Mouse (Mus musculus) liver, embryonic 13.5 days (tissue): ENCODE results near the gene Anapc13. TPM values are rescaled to one million over a fixed set of nuclear protein-coding genes. Genes with fewer than 3 reads are reported as not detected.

Source experiments
- ATAC-seq: fragments of 200-750 bp; cut with Nextera tagmentation; 2 replicates; pipeline ENCODE4 v1.8.0; 2017; ENCODE audit warnings: low read depth, mild to moderate bottlenecking, moderate number of reproducible peaks, moderate library complexity
- DNase-seq: peaks from one replicate; pipeline ENCODE4 v3.0.0; 2022
- H3K27ac ChIP-seq: fragments of 300-500 bp; sonication (generic); 2 replicates; pipeline ENCODE4 v1.5.1; 2015; ENCODE audit warnings: moderate library complexity, mild to moderate bottlenecking, inconsistent platforms
- H3K27me3 ChIP-seq: fragments of 300-500 bp; sonication (generic); 2 replicates; pipeline ENCODE4 v1.6.1; 2015; ENCODE audit warnings: mild to moderate bottlenecking, inconsistent platforms
- H3K36me3 ChIP-seq: fragments of 300-500 bp; sonication (generic); 2 replicates; pipeline ENCODE4 v1.6.1; 2015; ENCODE audit warnings: mild to moderate bottlenecking, inconsistent platforms
- H3K4me1 ChIP-seq: fragments of 300-500 bp; sonication (generic); replicated peaks from 2 replicates; pipeline ENCODE4 v1.6.1; 2015; ENCODE audit warnings: inconsistent platforms
- H3K4me2 ChIP-seq: fragments of 300-500 bp; sonication (generic); 2 replicates; pipeline ENCODE4 v1.6.1; 2015; ENCODE audit warnings: inconsistent platforms, mild to moderate bottlenecking, moderate library complexity
- H3K4me3 ChIP-seq: fragments of 300-500 bp; sonication (generic); replicated peaks from 2 replicates; pipeline ENCODE4 v1.5.1; 2015; ENCODE audit warnings: mild to moderate bottlenecking, inconsistent platforms
- H3K9ac ChIP-seq: fragments of 300-500 bp; sonication (generic); 2 replicates; pipeline ENCODE4 v1.6.1; 2015; ENCODE audit warnings: mild to moderate bottlenecking, inconsistent platforms
- H3K9me3 ChIP-seq: fragments of 300-500 bp; sonication (generic); replicated peaks from 2 replicates; pipeline ENCODE4 v1.6.1; 2016; ENCODE audit warnings: inconsistent platforms
- WGBS: fragments of 180-500 bp; shearing (Covaris S2); methylation state at CpG from one replicate; pipeline ENCODE4 v1.1.7; 2015; ENCODE audit not compliant: insufficient replicate concordance; 5-methylcytosine and 5-hydroxymethylcytosine counted together
- polyA plus RNA-seq: library from polyadenylated mRNA; unstranded; fragments of >200 nt; fragmentation: Nextera tagmentation; extraction: Ambion mirVana; gene quantifications from 2 replicates; pipeline ENCODE4 v1.2.1, GENCODE M21; 2015

Gene Anapc13
- 101 and 108 TPM in 2 replicates for polyA plus RNA-seq

DNA sequence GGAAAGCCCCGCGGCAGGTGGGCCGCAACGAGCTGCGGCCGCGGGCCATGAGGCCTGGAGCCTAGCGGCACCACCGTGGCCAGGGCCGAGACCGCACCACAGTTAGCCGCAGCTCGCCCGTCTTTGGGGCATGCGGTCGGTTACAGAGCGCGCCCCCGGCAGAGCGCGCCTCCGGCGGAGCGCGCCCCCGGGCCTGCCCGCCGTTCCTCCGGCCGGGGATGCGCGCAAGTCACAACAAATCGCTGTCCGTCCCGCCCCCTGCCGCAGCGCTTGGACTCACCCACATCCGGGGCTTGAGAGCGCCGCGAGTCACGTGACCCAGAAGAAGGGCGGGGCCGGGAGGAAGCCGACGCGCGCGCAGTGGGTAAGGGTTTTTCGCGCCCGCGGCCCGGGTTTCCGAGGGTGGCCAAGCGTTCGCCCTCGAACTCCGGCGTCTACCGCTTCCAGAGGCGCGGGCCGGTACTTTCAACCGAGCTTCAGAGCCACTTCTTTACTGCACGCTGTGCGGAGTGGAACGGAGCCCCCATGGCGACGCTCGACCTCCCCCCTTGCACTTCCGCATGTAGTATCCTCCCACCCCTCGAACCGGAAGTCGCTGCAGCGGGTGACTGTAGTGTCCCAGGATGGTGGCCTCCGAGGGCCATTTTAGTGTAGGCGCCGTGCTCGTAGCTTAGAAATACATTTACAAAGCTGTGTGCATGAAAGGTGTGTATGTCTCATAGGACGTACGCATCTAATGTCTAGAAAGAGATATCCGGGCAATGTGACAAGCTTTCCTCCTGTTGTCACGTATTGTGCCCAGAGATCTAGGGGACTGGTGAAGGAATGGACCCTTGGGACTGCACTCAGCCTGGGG lies at the start of gene Anapc13, which contains the start of gene Cep63:
TSS of gene Anapc13 (plus strand) at position 314 of the 856 bp plus-strand sequence.
TSS of gene Cep63 (minus strand) at position 552 of the 856 bp plus-strand sequence.
- Histone ChIP-seq H3K27ac (peak within 1 kb of the TSS; percentile 92), H3K4me3 (peak within 1 kb of the TSS; percentile 94), H3K4me1 (peaks cover 52% of the 10 kb centered on the region), H3K9me3 (no peaks in the 10 kb centered on the region), H3K36me3 (no peaks in the 10 kb centered on the region), H3K27me3 (no peaks in the 10 kb centered on the region), H3K9ac (peak within 1 kb of the TSS; percentile 98), H3K4me2 (peak within 1 kb of the TSS; percentile 89)
- DNase-seq (peak; percentile 95), ATAC-seq (peak; percentile 93)
- WGBS = under 1% methylated on average over 80 of the region's 84 CpGs

GRCm38 (mm10) chr9:102577480-102577879 lies 48.6 kb upstream of the Anapc13 start:
- no peak overlapping the region for H3K9ac ChIP-seq
- no peak overlapping the region for H3K4me3 ChIP-seq
- H3K36me3 ChIP-seq = no peaks in the 10 kb centered on the region
- DNase-seq (no peak), ATAC-seq (no peak)
- H3K4me2 ChIP-seq = no peak overlapping the region
- no peak overlapping the region for H3K27ac ChIP-seq
- no peaks in the 10 kb centered on the region for H3K27me3 ChIP-seq
- H3K4me1 ChIP-seq = no peaks in the 10 kb centered on the region
- WGBS = 29% methylated on average over 5 of the region's 5 CpGs
- H3K9me3 ChIP-seq = no peaks in the 10 kb centered on the region; the same call in 1 of the 2 replicates

DNA sequence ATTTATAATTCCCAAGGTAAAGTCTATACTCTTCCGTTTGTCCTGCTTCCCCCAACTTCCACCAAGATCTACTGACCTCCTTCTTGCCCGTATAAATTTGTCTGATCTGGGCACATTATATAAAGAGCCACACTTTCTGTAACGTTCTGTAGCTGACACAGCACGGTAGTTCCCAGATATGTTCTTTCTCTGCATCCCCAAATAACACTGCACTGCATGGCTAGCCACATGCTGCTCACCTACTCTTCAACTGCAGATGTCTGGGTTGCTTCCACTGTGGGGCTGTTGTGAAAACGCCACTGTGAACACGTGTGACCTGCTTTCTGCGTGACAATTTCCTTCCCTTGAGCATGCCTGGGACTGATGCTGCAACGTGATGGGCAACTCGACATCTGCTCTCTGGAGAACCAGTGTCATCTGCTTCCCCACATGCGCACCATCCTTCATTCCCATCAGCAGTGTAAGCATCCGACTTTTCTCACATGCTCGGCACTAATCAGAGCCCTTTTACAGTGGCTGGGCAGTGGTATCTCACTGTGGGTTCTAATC lies 44.1 kb upstream of the Anapc13 start:
- Histone ChIP-seq H3K27me3 (no peaks in the 10 kb centered on the region), H3K4me1 (no peaks in the 10 kb centered on the region), H3K36me3 (peaks cover 21% of the 10 kb centered on the region), H3K4me3 (no peak overlapping the region), H3K9me3 (no peaks in the 10 kb centered on the region; the same call in 1 of the 2 replicates), H3K4me2 (no peak overlapping the region), H3K27ac (no peak overlapping the region), H3K9ac (no peak overlapping the region)
- DNase-seq = no peak
- ATAC-seq = no peak
- 59% methylated on average over 12 of the region's 12 CpGs for WGBS

- 82% methylated on average over 5 of the region's 5 CpGs for WGBS
- no peak overlapping the region for H3K9ac ChIP-seq
- H3K27me3 ChIP-seq = no peaks in the 10 kb centered on the region
- no peaks in the 10 kb centered on the region for H3K9me3 ChIP-seq
- H3K27ac ChIP-seq = no peak overlapping the region
- ATAC-seq = no peak
- DNase-seq = no peak
- H3K4me2 ChIP-seq = no peak overlapping the region
- H3K36me3 ChIP-seq = peaks cover 25% of the 10 kb centered on the region
- no peaks in the 10 kb centered on the region for H3K4me1 ChIP-seq
- no peak overlapping the region for H3K4me3 ChIP-seq
Measured at GRCm38 (mm10) chr9:102587347-102587746, 38.7 kb upstream of the Anapc13 start.

DNA sequence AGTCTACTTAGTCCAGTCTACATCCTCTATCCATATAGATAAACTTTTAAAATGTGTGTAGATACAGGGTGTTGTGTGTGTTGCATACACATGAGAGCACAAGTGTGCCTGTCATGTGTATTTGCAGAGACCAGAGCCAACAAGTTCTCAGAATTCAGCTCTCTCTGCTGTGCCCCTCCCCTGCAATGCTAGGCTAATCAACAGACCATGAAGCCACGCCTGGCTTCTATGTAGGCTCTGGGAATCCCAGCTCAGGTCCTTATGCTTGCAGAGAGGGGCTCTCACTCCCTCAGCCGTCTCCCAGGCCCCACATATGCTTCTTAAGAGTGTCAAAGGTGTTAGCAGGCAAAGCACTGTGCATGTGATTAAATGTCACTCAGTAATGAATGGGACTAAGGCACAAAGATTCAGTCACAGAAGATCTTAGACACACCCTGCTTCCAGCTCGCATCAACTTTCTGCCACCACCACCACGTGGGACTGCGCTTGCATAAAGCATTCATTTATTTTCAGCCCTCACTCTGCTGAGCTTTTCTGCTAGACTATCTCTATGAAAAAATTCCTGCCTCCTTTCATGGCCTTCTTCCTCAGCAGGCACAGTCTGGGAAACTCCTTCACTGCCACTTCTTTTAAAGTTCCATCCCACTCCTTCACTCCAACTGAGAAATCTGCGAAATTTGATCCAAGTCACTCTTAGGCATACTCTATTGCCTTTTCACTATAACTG lies 31.3 kb upstream of the Anapc13 start:
- H3K27ac ChIP-seq = no peak overlapping the region
- no peak overlapping the region for H3K4me3 ChIP-seq
- no peaks in the 10 kb centered on the region for H3K9me3 ChIP-seq
- no peak overlapping the region for H3K9ac ChIP-seq
- H3K4me2 ChIP-seq = no peak overlapping the region
- no peaks in the 10 kb centered on the region for H3K27me3 ChIP-seq
- WGBS = 74% methylated on average over 6 of the region's 6 CpGs
- peaks cover 34% of the 10 kb centered on the region for H3K36me3 ChIP-seq
- no peaks in the 10 kb centered on the region for H3K4me1 ChIP-seq
- ATAC-seq (no peak), DNase-seq (no peak)

DNA sequence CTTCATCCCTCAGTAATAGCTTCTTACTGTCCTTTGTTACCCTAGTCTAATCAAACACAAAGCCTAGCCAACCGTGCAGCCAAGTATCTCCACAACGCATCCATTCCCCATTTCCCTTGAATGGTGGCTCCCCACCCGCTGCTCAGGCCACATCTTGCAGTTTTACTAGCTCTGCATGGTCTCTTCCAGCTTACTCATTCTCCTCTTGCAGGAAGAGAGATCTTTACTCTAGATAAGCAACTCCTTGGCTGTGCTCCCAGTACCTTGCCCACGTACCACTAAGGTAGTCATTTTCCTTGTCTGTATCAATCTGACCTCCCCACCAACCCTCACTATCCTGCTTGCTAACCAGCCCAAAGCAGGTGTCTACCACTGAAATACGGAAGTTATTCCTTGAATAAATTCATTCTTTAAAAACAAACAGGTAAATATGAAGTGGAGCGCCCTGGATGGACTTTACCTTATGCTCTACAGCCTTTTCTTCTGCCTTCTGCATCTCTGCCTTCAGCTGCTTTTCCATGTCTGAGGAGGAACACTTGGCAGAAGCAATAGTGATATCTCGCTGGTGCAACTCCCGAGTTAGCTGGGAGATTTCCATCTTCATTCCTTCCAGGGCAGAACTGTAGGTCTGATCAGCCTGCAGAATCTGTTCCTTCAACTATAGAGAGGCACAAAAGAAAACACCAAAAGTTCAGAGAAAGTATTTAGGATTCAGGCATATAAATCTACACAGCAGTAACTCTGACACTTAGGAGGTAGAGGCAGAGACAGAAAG lies 30.2 kb upstream of the Anapc13 start:
- WGBS = 78% methylated on average over 8 of the region's 8 CpGs
- no peak overlapping the region for H3K27ac ChIP-seq
- DNase-seq (no peak), ATAC-seq (no peak)
- no peaks in the 10 kb centered on the region for H3K9me3 ChIP-seq
- no peaks in the 10 kb centered on the region for H3K4me1 ChIP-seq
- H3K36me3 ChIP-seq = peaks cover 34% of the 10 kb centered on the region
- H3K4me2 ChIP-seq = no peak overlapping the region
- H3K27me3 ChIP-seq = no peaks in the 10 kb centered on the region
- no peak overlapping the region for H3K9ac ChIP-seq
- no peak overlapping the region for H3K4me3 ChIP-seq

DNA sequence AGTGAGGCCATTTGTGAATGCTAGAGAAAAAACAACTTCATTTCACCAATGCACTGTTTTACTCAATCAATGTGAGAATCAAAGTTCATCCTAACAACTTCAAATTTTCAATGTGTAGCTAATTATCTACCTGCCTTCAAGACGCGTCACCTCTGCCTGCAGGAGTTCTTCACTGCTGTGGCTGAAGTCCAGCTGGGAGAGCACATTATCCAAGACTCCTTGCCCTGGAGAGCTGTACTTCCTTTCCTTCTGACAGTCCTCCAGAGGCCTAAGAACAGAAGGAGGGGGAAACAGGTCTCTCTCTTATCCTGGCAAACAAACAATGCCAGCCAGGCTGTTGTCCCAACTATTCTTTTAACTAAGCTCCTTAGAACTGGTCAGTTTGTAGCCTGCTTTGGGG lies 24.9 kb upstream of the Anapc13 start:
- H3K9me3 ChIP-seq = no peaks in the 10 kb centered on the region
- 81% methylated on average over 2 of the region's 2 CpGs for WGBS
- H3K36me3 ChIP-seq = peaks cover 16% of the 10 kb centered on the region
- no peaks in the 10 kb centered on the region for H3K27me3 ChIP-seq
- no peak for DNase-seq
- H3K4me1 ChIP-seq = no peaks in the 10 kb centered on the region
- no peak for ATAC-seq
- no peak overlapping the region for H3K4me2 ChIP-seq
- no peak overlapping the region for H3K9ac ChIP-seq
- no peak overlapping the region for H3K27ac ChIP-seq
- no peak overlapping the region for H3K4me3 ChIP-seq

- 81% methylated on average over 2 of the region's 2 CpGs for WGBS
- Histone ChIP-seq H3K27me3 (no peaks in the 10 kb centered on the region), H3K9ac (no peak overlapping the region), H3K4me3 (no peak overlapping the region), H3K4me1 (no peaks in the 10 kb centered on the region), H3K4me2 (no peak overlapping the region), H3K36me3 (peaks cover 12% of the 10 kb centered on the region), H3K27ac (no peak overlapping the region), H3K9me3 (no peaks in the 10 kb centered on the region)
- no peak for ATAC-seq
- no peak for DNase-seq
Measured at GRCm38 (mm10) chr9:102601666-102602065, 24.4 kb upstream of the Anapc13 start.

DNA sequence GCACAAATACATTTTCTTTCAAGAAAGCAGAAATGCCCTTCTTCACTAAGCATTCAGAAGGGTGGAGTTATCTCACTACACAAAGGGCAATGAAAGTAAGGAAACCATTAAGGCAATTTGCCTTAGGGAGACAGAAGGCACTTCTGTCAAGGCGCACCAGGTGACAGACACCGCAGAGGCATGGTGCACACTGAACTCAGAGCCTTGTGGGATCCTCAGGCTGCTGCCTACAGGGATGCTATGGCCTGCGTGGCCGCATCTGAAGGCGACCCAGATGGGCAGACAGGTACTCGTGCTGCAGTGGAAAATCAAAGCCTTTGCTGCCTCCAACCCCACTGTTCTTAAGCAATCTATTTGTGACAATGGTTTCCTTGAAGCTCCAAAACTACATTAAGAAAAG lies 20.9 kb upstream of the Anapc13 start:
- no peaks in the 10 kb centered on the region for H3K9me3 ChIP-seq
- ATAC-seq (no peak), DNase-seq (no peak)
- H3K9ac ChIP-seq = no peak overlapping the region
- 84% methylated on average over 6 of the region's 6 CpGs for WGBS
- no peaks in the 10 kb centered on the region for H3K4me1 ChIP-seq
- no peak overlapping the region for H3K4me2 ChIP-seq
- peaks cover 12% of the 10 kb centered on the region for H3K36me3 ChIP-seq
- no peaks in the 10 kb centered on the region for H3K27me3 ChIP-seq
- no peak overlapping the region for H3K4me3 ChIP-seq
- H3K27ac ChIP-seq = no peak overlapping the region

GRCm38 (mm10) chr9:102607471-102607870 lies 18.6 kb upstream of the Anapc13 start:
- ATAC-seq (no peak), DNase-seq (no peak)
- Histone ChIP-seq H3K27me3 (no peaks in the 10 kb centered on the region), H3K4me3 (no peak overlapping the region), H3K9ac (no peak overlapping the region), H3K36me3 (peaks cover 22% of the 10 kb centered on the region), H3K4me1 (no peaks in the 10 kb centered on the region), H3K4me2 (no peak overlapping the region), H3K27ac (no peak overlapping the region), H3K9me3 (no peaks in the 10 kb centered on the region)
- WGBS = 71% methylated on average over 5 of the region's 5 CpGs

DNA sequence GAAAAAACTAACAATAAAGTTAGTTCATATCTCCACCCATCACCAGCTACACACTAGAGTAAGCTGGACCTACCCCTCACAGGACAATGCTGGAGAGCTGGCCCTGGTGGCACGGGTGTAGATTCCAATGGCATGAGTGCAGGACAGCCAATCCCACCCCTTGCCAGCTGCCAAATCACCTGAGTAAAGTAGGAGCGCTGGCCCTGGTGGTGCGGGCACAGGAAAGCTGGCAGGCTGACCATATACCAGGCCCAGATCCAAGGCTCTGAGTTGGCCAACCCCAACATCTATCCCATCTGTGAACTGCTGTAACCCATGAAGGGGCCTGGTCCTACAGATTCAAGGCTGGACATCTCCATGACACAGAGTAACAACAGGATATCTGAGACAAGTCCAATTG lies 16.9 kb upstream of the Anapc13 start:
- H3K27ac ChIP-seq = no peak overlapping the region
- no peak for DNase-seq
- no peak for ATAC-seq
- no peaks in the 10 kb centered on the region for H3K4me1 ChIP-seq
- H3K36me3 ChIP-seq = peaks cover 29% of the 10 kb centered on the region
- no peaks in the 10 kb centered on the region for H3K9me3 ChIP-seq
- no peak overlapping the region for H3K4me2 ChIP-seq
- no peak overlapping the region for H3K4me3 ChIP-seq
- no peaks in the 10 kb centered on the region for H3K27me3 ChIP-seq
- WGBS = 81% methylated on average over 3 of the region's 3 CpGs
- no peak overlapping the region for H3K9ac ChIP-seq
